Mouse (Mus musculus) embryonic facial prominence, embryonic 15.5 days (tissue): Measurements from ENCODE around the gene Megf11. TPM values are rescaled to one million over a fixed set of nuclear protein-coding genes. Genes with fewer than 3 reads are reported as not detected.

Experiments used
- ATAC-seq: fragments of 200-750 bp; cut with Nextera tagmentation; 2 replicates; pipeline ENCODE4 v1.8.0; 2017; ENCODE audit warnings: low read depth, moderate TSS enrichment; ENCODE audit not compliant: insufficient number of reproducible peaks, low FRiP score, low TSS enrichment
- H3K27ac ChIP-seq: fragments of 300-500 bp; sonication (generic); replicated peaks from 2 replicates; pipeline ENCODE4 v1.5.1; 2015; ENCODE audit warnings: mild to moderate bottlenecking, inconsistent platforms
- H3K27me3 ChIP-seq: fragments of 300-500 bp; sonication (generic); 2 replicates; pipeline ENCODE4 v1.6.1; 2015; ENCODE audit warnings: inconsistent platforms
- H3K36me3 ChIP-seq: fragments of 300-500 bp; sonication (generic); 2 replicates; pipeline ENCODE4 v1.6.1; 2015; ENCODE audit warnings: mild to moderate bottlenecking, inconsistent platforms
- H3K4me1 ChIP-seq: fragments of 300-500 bp; sonication (generic); 2 replicates; pipeline ENCODE4 v1.6.1; 2015; ENCODE audit warnings: inconsistent platforms
- H3K4me2 ChIP-seq: fragments of 300-500 bp; sonication (generic); replicated peaks from 2 replicates; pipeline ENCODE4 v1.6.1; 2015; ENCODE audit warnings: mild to moderate bottlenecking, inconsistent platforms
- H3K4me3 ChIP-seq: fragments of 300-500 bp; sonication (generic); replicated peaks from 2 replicates; pipeline ENCODE4 v1.5.1; 2015; ENCODE audit warnings: mild to moderate bottlenecking, inconsistent platforms
- H3K9ac ChIP-seq: fragments of 300-500 bp; sonication (generic); 2 replicates; pipeline ENCODE4 v1.6.1; 2015; ENCODE audit warnings: inconsistent platforms
- H3K9me3 ChIP-seq: fragments of 300-500 bp; sonication (generic); replicated peaks from 2 replicates; pipeline ENCODE4 v1.6.1; 2016; ENCODE audit warnings: inconsistent platforms
- WGBS: fragments of 180-500 bp; shearing (Covaris S2); methylation state at CpG from one replicate; pipeline ENCODE4 v1.1.7; 2015; 5-methylcytosine and 5-hydroxymethylcytosine counted together
- polyA plus RNA-seq: library from polyadenylated mRNA; unstranded; fragments of >200 nt; fragmentation: Nextera tagmentation; extraction: Ambion mirVana; gene quantifications from 2 replicates; pipeline ENCODE4 v1.2.1, GENCODE M21; 2015

Megf11 gene
- 1.0 and 1.9 TPM in 2 replicates for polyA plus RNA-seq

- H3K36me3 ChIP-seq, result no peaks in the 10 kb centered on the region
- H3K9ac ChIP-seq, result peak within 1 kb of the TSS; percentile 33
- peaks cover 66% of the 10 kb centered on the region for H3K27me3 ChIP-seq
- H3K4me3 ChIP-seq, result peak within 1 kb of the TSS; percentile 57
- no peaks in the 10 kb centered on the region for H3K9me3 ChIP-seq
- no peak within 1 kb of the TSS for H3K27ac ChIP-seq
- peaks cover 39% of the 10 kb centered on the region for H3K4me1 ChIP-seq
- under 1% methylated on average over 91 of the region's 93 CpGs for WGBS
- peak within 1 kb of the TSS; percentile 100 for H3K4me2 ChIP-seq
- peak; percentile 44; the same call in 1 of the 2 replicates for ATAC-seq
These were observed at the start of gene Megf11 for GRCm38 (mm10) chr9:64385511-64386465. TSS of gene Megf11 (plus strand) at chr9:64385626.

DNA sequence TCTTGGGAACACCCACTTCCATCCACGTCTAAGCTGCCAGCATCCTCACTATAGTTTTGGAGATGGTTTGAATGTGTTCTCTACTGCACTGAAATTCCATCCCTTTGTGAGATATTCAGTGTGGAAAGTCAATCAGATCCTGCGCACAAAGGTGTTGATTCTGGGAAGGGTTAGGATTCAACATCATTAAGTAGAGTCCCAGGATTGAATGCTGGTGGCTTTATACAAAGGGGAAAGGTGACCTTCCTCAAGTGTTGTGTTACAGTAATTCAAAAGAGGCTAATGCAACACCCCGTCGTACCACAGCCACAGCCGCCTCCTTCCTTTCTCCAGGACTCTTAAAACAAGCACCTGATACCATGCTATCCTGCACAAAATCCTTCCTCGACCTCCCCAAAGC, 49.6 kb upstream of the Megf11 start:
- H3K4me1 ChIP-seq, result peaks cover 9% of the 10 kb centered on the region; the same call in 1 of the 2 replicates
- H3K27me3 ChIP-seq, result no peaks in the 10 kb centered on the region
- no peak overlapping the region for H3K4me2 ChIP-seq
- no peak overlapping the region for H3K27ac ChIP-seq
- WGBS, result 86% methylated on average over 6 of the region's 6 CpGs
- no peak for ATAC-seq
- H3K4me3 ChIP-seq, result no peak overlapping the region
- peaks cover 17% of the 10 kb centered on the region for H3K36me3 ChIP-seq
- no peaks in the 10 kb centered on the region for H3K9me3 ChIP-seq
- no peak overlapping the region for H3K9ac ChIP-seq

DNA sequence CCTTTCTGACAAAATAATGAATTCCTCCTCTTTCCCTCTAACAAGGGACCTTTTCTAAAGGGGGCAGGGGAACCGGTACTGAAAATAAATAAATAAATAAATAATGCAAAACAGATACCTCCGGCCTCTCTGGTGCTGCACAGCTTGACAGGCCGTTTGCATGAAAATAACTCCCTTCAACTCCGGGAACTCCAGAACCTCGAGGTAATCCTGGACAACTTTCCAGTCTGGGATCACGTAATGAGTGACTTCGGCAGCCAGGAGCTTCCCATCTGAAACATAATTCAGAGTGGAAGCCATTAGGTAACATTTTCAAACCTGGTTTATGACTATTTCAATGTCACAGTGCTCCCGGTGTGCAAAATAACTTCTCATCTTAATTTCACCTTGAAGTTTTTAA, 46.1 kb upstream of the Megf11 start:
- Histone ChIP-seq H3K9ac (no peak overlapping the region), H3K27ac (peak overlapping the region; percentile 100)

DNA sequence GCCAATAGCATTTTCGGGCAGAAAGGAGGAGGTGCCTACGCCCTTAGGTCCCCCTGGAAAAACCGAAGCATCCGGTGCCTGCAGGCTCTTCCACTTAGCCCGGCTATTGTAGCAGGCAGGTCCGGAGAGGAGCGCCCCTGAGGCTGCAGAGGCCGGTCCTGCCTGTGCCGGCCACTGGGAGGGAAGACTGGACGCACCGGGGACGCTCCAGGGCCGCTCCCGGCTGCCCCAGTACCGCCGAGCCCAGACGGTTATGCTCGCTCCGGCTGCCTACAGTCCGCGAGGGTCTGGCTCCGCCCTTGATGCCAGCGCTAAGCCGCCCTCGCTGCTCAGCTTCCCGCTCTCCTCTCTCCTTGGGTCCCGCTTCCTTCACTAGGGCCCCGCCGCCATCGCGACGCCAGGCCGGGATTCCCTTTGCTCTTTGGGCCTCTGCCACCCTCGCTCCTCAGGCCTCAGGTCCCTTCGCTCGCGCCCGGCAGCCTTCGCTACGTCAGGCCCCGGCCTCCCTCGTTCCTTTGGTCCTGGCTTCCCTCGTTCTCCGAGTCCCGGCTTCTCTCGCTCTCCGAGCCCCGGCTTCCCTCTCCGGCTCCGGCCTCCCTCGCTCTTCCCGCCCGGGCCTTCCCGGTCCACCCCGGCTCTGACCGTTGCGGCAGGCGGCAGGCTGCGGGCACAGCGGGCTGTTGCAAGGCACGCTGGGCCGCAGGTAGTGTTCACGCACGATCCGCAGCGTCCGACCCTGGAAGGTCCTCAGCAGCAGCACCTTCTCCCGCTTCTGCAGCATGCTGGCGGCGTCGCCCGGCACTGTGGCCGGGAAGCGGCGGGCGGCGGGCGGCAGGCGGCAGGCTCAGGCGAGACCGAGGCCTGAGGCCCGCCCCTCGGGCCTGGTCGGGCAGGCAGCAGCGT, 44.8 kb upstream of the Megf11 start:
- no peaks in the 10 kb centered on the region for H3K27me3 ChIP-seq
- peaks cover 16% of the 10 kb centered on the region for H3K4me1 ChIP-seq
- no peaks in the 10 kb centered on the region for H3K9me3 ChIP-seq
- under 1% methylated on average over 85 of the region's 85 CpGs for WGBS
- peak overlapping the region; percentile 62 for H3K4me2 ChIP-seq
- peak overlapping the region; percentile 71 for H3K4me3 ChIP-seq
- ATAC-seq, result peak; percentile 89
- peak overlapping the region; percentile 98 for H3K9ac ChIP-seq
- peak overlapping the region; percentile 100 for H3K27ac ChIP-seq
- peaks cover 10% of the 10 kb centered on the region for H3K36me3 ChIP-seq

More for the DNA sequence above, 46.1 kb upstream of the Megf11 start:
- H3K36me3 ChIP-seq, result peaks cover 11% of the 10 kb centered on the region
- no peaks in the 10 kb centered on the region for H3K9me3 ChIP-seq
- H3K27me3 ChIP-seq, result no peaks in the 10 kb centered on the region
- WGBS, result 21% methylated on average over 8 of the region's 8 CpGs
- peak overlapping the region; percentile 71 for H3K4me3 ChIP-seq
- H3K4me1 ChIP-seq, result peaks cover 16% of the 10 kb centered on the region
- H3K4me2 ChIP-seq, result peak overlapping the region; percentile 62; the same call in 1 of the 2 replicates
- ATAC-seq, result no peak

DNA sequence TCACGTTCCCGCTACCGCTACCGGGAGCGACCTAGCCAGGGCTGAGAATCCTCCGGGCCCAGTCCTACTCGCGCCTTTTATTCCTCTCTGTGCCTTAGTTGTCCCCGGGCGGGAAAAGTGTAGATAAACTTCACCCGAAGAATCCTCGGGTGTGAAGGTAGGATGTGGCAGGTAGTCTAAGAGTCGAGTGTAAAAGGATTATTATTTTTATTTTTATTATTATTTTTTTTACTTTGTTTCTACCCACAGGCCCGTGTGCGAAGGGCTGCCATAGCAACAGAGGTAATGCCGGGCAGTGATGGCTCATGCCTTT, 44.2 kb upstream of the Megf11 start, which contains the start of gene Dis3l:
Gene Dis3l, minus strand, starts transcription at position 35 of the 313 bp plus-strand sequence.
- peak within 1 kb of the TSS; percentile 98 for H3K9ac ChIP-seq
- H3K9me3 ChIP-seq, result no peaks in the 10 kb centered on the region
- WGBS, result 10% methylated on average over 16 of the region's 16 CpGs
- peak within 1 kb of the TSS; percentile 71 for H3K4me3 ChIP-seq
- H3K4me1 ChIP-seq, result peaks cover 16% of the 10 kb centered on the region
- ATAC-seq, result no peak
- no peaks in the 10 kb centered on the region for H3K27me3 ChIP-seq
- peak within 1 kb of the TSS; percentile 100 for H3K27ac ChIP-seq
- peaks cover 4% of the 10 kb centered on the region for H3K36me3 ChIP-seq
- H3K4me2 ChIP-seq, result peak within 1 kb of the TSS; percentile 62

DNA sequence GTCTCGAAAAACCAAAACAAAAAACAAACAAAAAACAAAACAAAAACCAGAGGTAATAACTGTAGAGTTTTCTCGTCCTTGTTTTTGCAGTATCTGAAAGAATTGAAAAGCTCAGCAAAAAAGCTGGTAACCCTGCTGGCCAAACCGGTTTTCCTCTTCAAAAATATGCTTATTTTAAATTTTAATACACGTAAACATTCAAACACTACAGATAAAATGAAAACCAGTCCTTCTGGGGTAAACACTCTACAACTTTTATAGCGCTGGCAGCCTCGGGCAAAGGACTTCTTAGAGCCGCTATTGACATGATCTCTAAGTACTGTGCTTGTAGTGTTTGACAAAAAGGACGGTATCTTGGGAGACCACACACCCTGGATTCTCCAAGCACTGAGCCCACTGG, 43.8 kb upstream of the Megf11 start:
- Histone ChIP-seq H3K4me2 (peak overlapping the region; percentile 62), H3K9me3 (no peaks in the 10 kb centered on the region), H3K27ac (peak overlapping the region; percentile 100), H3K9ac (no peak overlapping the region; the same call in 1 of the 2 replicates), H3K4me3 (peak overlapping the region; percentile 71), H3K36me3 (no peaks in the 10 kb centered on the region), H3K4me1 (peaks cover 16% of the 10 kb centered on the region), H3K27me3 (no peaks in the 10 kb centered on the region)
- no peak for ATAC-seq
- 52% methylated on average over 8 of the region's 8 CpGs for WGBS

DNA sequence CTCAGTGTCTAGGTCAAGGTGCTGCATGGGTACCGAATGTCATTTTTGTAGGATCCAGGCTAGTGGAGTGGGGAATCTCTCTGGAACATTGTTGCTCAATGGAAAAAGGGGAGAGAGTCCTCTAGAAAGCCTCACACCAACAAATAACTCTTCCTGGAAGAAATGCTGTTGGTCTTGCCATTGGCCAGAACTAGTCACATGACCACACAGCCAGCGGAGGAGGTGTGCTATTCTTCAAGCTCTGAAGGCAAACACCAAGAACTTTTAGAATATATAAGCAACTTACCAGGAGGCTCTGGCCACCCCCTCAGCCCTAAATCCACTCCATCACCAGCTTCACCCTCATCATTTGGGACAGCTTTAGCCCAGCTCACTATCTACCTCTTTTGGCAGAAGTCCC, 41.8 kb upstream of the Megf11 start:
- Histone ChIP-seq H3K27me3 (no peaks in the 10 kb centered on the region), H3K4me1 (peaks cover 16% of the 10 kb centered on the region), H3K4me2 (no peak overlapping the region), H3K9ac (no peak overlapping the region), H3K4me3 (no peak overlapping the region), H3K9me3 (no peaks in the 10 kb centered on the region), H3K36me3 (no peaks in the 10 kb centered on the region), H3K27ac (no peak overlapping the region)
- no peak for ATAC-seq
- WGBS, result 91% methylated on average over 2 of the region's 2 CpGs

- Histone ChIP-seq H3K27me3 (no peaks in the 10 kb centered on the region), H3K4me3 (no peak overlapping the region), H3K9ac (no peak overlapping the region), H3K4me1 (peaks cover 7% of the 10 kb centered on the region; the same call in 1 of the 2 replicates), H3K4me2 (no peak overlapping the region), H3K27ac (no peak overlapping the region), H3K36me3 (no peaks in the 10 kb centered on the region), H3K9me3 (no peaks in the 10 kb centered on the region)
- WGBS, result 53% methylated on average over 5 of the region's 5 CpGs
- no peak for ATAC-seq
These were observed 39.5 kb upstream of the Megf11 start for GRCm38 (mm10) chr9:64345931-64346330.

- Histone ChIP-seq H3K9ac (no peak overlapping the region), H3K4me3 (no peak overlapping the region), H3K9me3 (no peaks in the 10 kb centered on the region), H3K4me1 (no peaks in the 10 kb centered on the region), H3K36me3 (no peaks in the 10 kb centered on the region), H3K27me3 (no peaks in the 10 kb centered on the region), H3K4me2 (no peak overlapping the region), H3K27ac (no peak overlapping the region)
- ATAC-seq, result no peak
- whole genome bisulfite sequencing, result 0% methylated on average over 1 of the region's 1 CpGs
These were observed 38.0 kb upstream of the Megf11 start for GRCm38 (mm10) chr9:64347377-64347776.

DNA sequence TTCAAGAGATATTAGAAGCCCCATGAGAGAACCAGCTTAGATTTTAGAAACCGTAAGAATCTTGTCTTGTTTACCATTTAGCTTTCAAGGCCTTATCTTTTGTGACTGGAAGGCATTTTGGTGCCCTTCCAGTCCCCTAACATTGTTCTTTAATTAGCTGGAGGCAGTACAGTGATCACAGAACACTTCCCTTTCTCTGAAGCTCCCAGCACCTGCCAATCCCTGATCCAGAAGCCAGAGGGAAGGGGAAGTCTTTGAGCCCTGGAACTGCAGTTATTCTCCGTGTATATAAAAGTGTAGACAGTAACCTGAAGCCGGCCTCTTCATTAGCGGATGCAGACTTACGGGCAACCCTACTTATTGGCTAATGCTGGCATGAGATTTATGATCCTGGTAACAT, 35.9 kb upstream of the Megf11 start:
- Histone ChIP-seq H3K36me3 (no peaks in the 10 kb centered on the region), H3K9me3 (no peaks in the 10 kb centered on the region), H3K4me3 (no peak overlapping the region), H3K9ac (no peak overlapping the region), H3K27me3 (no peaks in the 10 kb centered on the region), H3K27ac (no peak overlapping the region), H3K4me1 (no peaks in the 10 kb centered on the region), H3K4me2 (no peak overlapping the region)
- WGBS, result 46% methylated on average over 5 of the region's 5 CpGs
- no peak for ATAC-seq

GRCm38 (mm10) chr9:64351191-64351590, 34.2 kb upstream of the Megf11 start:
- Histone ChIP-seq H3K4me2 (no peak overlapping the region), H3K9ac (no peak overlapping the region), H3K4me3 (no peak overlapping the region), H3K36me3 (no peaks in the 10 kb centered on the region), H3K9me3 (no peaks in the 10 kb centered on the region), H3K27me3 (no peaks in the 10 kb centered on the region), H3K4me1 (no peaks in the 10 kb centered on the region), H3K27ac (no peak overlapping the region)
- ATAC-seq, result no peak
- whole genome bisulfite sequencing, result 39% methylated on average over 3 of the region's 3 CpGs
